Mouse (Mus musculus) lung, embryonic 15.5 days (tissue): Measurements from ENCODE around the gene Selp. TPM values are rescaled to one million over a fixed set of nuclear protein-coding genes. Genes with fewer than 3 reads are reported as not detected.

Experiments
- ATAC-seq: fragments of 200-750 bp; cut with Nextera tagmentation; 2 replicates; pipeline ENCODE4 v1.8.0; 2017; ENCODE audit warnings: moderate number of reproducible peaks, borderline replicate concordance; ENCODE audit not compliant: low FRiP score, low TSS enrichment; ENCODE audit errors: extremely low read depth
- H3K27ac ChIP-seq: fragments of 300-500 bp; sonication (generic); 2 replicates; pipeline ENCODE4 v1.5.1; 2015; ENCODE audit warnings: moderate library complexity, mild to moderate bottlenecking, inconsistent platforms
- H3K27me3 ChIP-seq: fragments of 300-500 bp; sonication (generic); 2 replicates; pipeline ENCODE4 v1.6.1; 2015; ENCODE audit warnings: inconsistent platforms
- H3K36me3 ChIP-seq: fragments of 300-500 bp; sonication (generic); 2 replicates; pipeline ENCODE4 v1.6.1; 2015; ENCODE audit warnings: inconsistent platforms
- H3K4me1 ChIP-seq: fragments of 300-500 bp; sonication (generic); 2 replicates; pipeline ENCODE4 v1.6.1; 2015; ENCODE audit warnings: inconsistent platforms
- H3K4me2 ChIP-seq: fragments of 300-500 bp; sonication (generic); 2 replicates; pipeline ENCODE4 v1.6.1; 2015; ENCODE audit warnings: inconsistent platforms, mild to moderate bottlenecking, moderate library complexity
- H3K4me3 ChIP-seq: fragments of 300-500 bp; sonication (generic); 2 replicates; pipeline ENCODE4 v1.5.1; 2015; ENCODE audit warnings: mild to moderate bottlenecking, inconsistent platforms
- H3K9ac ChIP-seq: fragments of 300-500 bp; sonication (generic); 2 replicates; pipeline ENCODE4 v1.6.1; 2015; ENCODE audit warnings: inconsistent platforms
- H3K9me3 ChIP-seq: fragments of 300-500 bp; sonication (generic); 2 replicates; pipeline ENCODE4 v1.6.1; 2016; ENCODE audit warnings: inconsistent platforms
- WGBS: fragments of 180-500 bp; shearing (Covaris S2); methylation state at CpG from one replicate; pipeline ENCODE4 v1.1.7; 2015; 5-methylcytosine and 5-hydroxymethylcytosine counted together
- polyA plus RNA-seq: library from polyadenylated mRNA; unstranded; fragments of >200 nt; fragmentation: Nextera tagmentation; extraction: Ambion mirVana; gene quantifications from 2 replicates; pipeline ENCODE4 v1.2.1, GENCODE M21; 2015

Gene Selp
- polyA plus RNA-seq: 0.06 and 0.37 TPM in 2 replicates

DNA sequence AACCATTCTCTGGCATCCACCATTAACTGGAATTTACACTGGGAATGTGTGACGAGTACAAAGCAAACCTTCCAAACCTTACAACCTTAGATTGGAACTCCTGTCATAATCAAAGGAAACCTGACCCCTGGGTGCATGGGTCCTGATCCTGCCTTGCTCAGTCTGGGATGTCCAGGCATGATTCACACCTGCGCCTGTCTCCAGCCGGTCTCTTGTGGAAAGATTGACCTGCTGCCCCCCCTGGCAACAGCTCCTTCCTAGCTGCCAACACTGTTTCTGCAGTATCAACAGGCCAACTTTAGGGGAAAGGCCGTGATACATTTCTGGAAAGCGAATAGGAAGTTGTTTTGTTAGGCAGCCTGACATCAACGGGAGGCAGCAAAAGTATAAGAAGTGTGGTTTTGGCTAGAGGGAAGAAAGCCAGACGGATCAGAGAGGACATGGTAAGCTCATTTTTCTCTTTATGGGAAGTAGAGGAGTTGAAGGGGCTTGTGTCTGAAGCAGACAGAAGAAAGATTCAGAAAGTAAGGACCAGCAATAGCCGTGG is at the start of gene Selp:
TSS of gene Selp (plus strand) at position 318 of the 547 bp plus-strand sequence.
- no peaks in the 10 kb centered on the region for H3K9me3 ChIP-seq
- no peak within 1 kb of the TSS for H3K9ac ChIP-seq
- H3K4me1 ChIP-seq: no peaks in the 10 kb centered on the region
- no peaks in the 10 kb centered on the region for H3K27me3 ChIP-seq
- WGBS: 35% methylated on average over 8 of the region's 8 CpGs
- no peaks in the 10 kb centered on the region for H3K36me3 ChIP-seq
- no peak for ATAC-seq
- H3K4me3 ChIP-seq: no peak within 1 kb of the TSS
- H3K4me2 ChIP-seq: no peak within 1 kb of the TSS
- H3K27ac ChIP-seq: no peak within 1 kb of the TSS

DNA sequence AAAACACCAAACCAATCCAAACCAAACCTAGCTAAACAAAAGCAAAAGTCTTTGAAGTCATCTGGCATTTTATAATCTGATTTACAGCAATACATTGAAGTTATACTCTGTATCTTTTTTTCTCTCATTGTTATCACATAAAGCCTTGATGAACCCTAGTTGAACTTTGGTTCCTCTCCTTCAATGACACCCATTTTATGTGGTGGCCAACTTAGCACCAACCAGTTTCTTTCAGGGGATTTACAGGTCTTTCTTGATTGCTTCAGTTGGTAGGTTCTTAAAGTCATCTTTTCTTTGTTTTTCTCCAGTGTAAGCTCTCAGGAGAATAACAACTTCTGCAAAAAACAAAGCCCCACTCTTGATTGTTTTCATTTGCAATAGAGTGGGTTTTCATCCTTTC is 45.8 kb upstream of the Selp start:
- H3K4me2 ChIP-seq: no peak overlapping the region
- no peaks in the 10 kb centered on the region for H3K4me1 ChIP-seq
- no peaks in the 10 kb centered on the region for H3K36me3 ChIP-seq
- no peaks in the 10 kb centered on the region for H3K27me3 ChIP-seq
- no peaks in the 10 kb centered on the region for H3K9me3 ChIP-seq
- H3K27ac ChIP-seq: no peak overlapping the region
- no peak overlapping the region for H3K4me3 ChIP-seq
- ATAC-seq: no peak
- H3K9ac ChIP-seq: no peak overlapping the region

DNA sequence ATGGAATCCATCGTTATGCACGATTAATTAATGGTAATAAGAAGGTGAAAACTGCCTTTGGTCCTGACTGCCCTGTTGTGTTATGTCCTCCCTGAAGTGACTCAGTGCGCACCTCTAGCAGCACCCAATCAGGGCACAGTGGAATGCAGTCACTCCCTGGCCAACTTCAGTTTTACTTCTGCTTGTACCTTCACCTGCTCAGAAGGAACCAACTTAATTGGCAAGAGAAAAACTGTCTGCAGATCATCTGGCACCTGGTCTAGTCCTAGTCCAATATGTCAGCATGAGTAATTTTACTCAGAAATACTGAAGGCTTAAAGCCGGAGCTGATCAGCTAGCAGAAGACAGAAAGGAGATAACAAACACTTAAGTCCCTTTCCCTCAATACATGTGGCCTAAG is 44.6 kb upstream of the Selp start:
- 79% methylated on average over 4 of the region's 4 CpGs for WGBS
- Histone ChIP-seq H3K27me3 (no peaks in the 10 kb centered on the region), H3K4me2 (no peak overlapping the region), H3K4me1 (no peaks in the 10 kb centered on the region), H3K9me3 (no peaks in the 10 kb centered on the region), H3K36me3 (no peaks in the 10 kb centered on the region), H3K9ac (no peak overlapping the region), H3K4me3 (no peak overlapping the region), H3K27ac (no peak overlapping the region)
- ATAC-seq: no peak

DNA sequence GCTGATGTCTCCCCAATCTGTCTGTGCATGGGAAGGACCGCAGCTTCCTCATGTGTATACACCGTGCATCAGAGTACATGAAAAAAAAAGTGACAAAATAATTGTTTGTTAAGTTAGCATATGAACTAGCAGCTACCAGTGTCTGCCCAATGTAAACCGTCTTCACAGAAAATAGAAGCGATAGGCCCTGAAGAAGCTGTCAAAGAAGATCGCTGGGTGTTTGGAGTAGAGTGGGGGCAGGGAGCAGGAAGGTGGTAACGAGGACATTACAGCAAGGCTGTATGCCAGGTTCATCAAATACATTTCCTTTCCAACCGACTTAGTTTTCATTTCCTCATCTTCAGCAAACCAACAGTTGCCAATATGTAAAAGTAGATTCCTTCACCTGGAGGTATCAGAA is 44.0 kb upstream of the Selp start:
- no peaks in the 10 kb centered on the region for H3K27me3 ChIP-seq
- WGBS: 74% methylated on average over 7 of the region's 7 CpGs
- no peaks in the 10 kb centered on the region for H3K36me3 ChIP-seq
- no peak overlapping the region for H3K27ac ChIP-seq
- H3K4me2 ChIP-seq: no peak overlapping the region
- H3K4me3 ChIP-seq: no peak overlapping the region
- H3K4me1 ChIP-seq: no peaks in the 10 kb centered on the region
- H3K9me3 ChIP-seq: no peaks in the 10 kb centered on the region
- H3K9ac ChIP-seq: no peak overlapping the region
- no peak for ATAC-seq

DNA sequence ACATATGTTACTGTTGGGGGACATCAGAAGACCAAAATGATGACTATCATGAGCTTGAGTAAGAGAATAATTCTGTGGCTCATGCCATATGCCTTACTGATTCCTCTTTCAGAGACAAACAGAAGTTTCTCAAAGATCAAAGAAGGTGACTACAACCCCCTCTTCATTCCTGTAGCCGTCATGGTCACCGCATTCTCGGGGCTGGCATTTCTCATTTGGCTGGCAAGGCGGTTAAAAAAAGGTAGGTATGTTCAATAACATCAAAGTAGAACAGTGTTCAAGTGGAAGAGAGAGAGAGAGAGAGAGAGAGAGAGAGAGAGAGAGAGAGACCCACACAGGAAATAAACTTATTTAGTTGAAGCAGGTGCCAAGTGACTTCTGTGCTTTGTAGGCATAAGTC is 43.1 kb upstream of the Selp start:
- Histone ChIP-seq H3K4me1 (no peaks in the 10 kb centered on the region), H3K4me3 (no peak overlapping the region), H3K9me3 (no peaks in the 10 kb centered on the region), H3K27ac (no peak overlapping the region), H3K4me2 (no peak overlapping the region), H3K27me3 (no peaks in the 10 kb centered on the region), H3K36me3 (no peaks in the 10 kb centered on the region), H3K9ac (no peak overlapping the region)
- 81% methylated on average over 4 of the region's 4 CpGs for WGBS
- no peak for ATAC-seq

DNA sequence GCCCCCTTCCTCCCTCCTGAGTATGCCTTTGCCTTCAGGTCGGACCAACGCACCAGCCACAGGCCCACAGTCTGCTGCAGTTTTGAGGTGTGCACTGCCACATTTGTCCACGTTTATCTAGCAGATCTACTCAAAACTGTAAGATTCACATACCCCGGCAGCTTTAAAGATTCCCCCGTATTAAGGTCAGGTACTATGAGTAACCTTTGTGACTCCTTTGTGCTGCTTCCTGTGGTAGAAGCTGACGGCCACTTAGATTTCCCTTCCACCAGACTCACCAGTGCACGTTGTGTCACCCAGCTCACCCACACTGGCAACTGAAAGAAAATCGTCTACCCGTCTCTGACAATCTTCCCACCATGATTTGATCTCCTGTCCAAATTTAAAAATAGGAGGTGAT is 42.0 kb upstream of the Selp start:
- no peak for ATAC-seq
- no peak overlapping the region for H3K4me2 ChIP-seq
- no peak overlapping the region for H3K9ac ChIP-seq
- H3K36me3 ChIP-seq: no peaks in the 10 kb centered on the region
- no peak overlapping the region for H3K27ac ChIP-seq
- WGBS: 78% methylated on average over 9 of the region's 9 CpGs
- H3K4me1 ChIP-seq: no peaks in the 10 kb centered on the region
- H3K4me3 ChIP-seq: no peak overlapping the region
- no peaks in the 10 kb centered on the region for H3K27me3 ChIP-seq
- no peaks in the 10 kb centered on the region for H3K9me3 ChIP-seq

DNA sequence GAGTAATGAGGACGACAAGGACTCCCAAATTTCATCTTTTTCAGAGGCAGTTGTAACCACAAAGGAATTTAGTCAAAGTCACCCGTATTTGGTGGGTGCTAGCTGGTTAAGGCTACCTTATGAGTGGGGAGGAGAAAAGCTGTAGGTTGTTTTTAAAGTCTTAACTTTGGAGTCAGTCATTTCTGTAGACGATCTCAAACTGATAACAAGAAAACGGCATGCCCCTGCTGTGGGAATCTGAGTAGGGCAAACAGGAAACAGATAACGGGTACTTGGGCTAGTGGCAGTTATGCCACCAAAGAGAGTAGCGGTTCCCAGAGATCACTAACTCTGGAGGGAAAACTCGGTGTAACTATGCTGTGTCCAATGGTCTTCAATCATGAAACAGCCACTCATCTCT is 41.3 kb upstream of the Selp start:
- WGBS: 70% methylated on average over 7 of the region's 7 CpGs
- no peak overlapping the region for H3K4me2 ChIP-seq
- no peak overlapping the region for H3K4me3 ChIP-seq
- no peaks in the 10 kb centered on the region for H3K36me3 ChIP-seq
- no peaks in the 10 kb centered on the region for H3K9me3 ChIP-seq
- no peaks in the 10 kb centered on the region for H3K4me1 ChIP-seq
- no peaks in the 10 kb centered on the region for H3K27me3 ChIP-seq
- no peak overlapping the region for H3K27ac ChIP-seq
- no peak overlapping the region for H3K9ac ChIP-seq
- ATAC-seq: no peak

DNA sequence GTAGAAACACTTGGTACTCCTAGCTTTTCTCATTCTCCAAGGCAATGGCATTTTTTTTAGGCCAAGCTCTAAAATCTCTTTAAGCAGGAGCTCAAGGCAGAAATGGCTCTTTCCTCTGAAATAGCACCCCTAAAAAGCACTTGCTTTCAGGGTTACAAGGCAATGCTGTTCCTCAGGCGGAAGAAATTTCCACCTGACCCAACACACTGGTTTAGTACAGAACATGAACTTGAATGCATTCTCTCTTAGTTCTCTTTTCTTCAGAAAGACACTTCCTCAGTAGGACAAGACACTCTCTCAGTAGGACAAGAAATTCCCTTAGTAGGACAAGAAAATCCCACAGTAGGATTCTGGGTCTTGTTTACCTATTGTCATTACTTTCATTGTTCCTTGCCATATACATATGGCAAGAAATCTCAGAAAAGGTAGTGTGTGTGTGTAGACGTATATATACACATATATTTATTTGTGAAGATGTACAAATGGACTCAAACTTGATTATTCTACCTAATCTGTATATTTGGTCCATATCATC is 40.4 kb upstream of the Selp start:
- Histone ChIP-seq H3K4me2 (no peak overlapping the region), H3K27me3 (no peaks in the 10 kb centered on the region), H3K36me3 (no peaks in the 10 kb centered on the region), H3K4me1 (no peaks in the 10 kb centered on the region), H3K9me3 (no peaks in the 10 kb centered on the region), H3K4me3 (no peak overlapping the region), H3K9ac (no peak overlapping the region), H3K27ac (no peak overlapping the region)
- no peak for ATAC-seq
- WGBS: 82% methylated on average over 2 of the region's 2 CpGs

DNA sequence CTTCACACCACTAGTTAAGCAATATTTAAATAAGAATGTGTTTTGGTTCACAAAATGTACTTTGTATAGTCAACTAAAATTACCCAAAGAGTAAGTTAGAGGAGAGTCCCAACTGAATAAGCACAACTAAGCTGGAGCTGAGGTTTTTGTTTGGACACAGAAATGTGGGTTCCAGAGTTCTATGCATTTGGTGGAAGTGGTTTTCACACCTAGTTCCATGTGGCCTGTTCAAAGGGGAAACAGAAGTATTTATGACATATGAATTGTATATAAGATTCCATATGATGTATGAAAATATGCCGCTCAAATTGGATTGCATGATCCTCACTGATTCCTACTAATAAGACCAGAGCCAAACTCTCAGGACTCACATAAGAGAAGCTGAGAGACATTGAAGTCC is 39.6 kb upstream of the Selp start:
- Histone ChIP-seq H3K9me3 (no peaks in the 10 kb centered on the region), H3K27ac (no peak overlapping the region), H3K36me3 (no peaks in the 10 kb centered on the region), H3K4me3 (no peak overlapping the region), H3K27me3 (no peaks in the 10 kb centered on the region), H3K9ac (no peak overlapping the region), H3K4me1 (no peaks in the 10 kb centered on the region), H3K4me2 (no peak overlapping the region)
- WGBS: 95% methylated on average over 1 of the region's 1 CpGs
- ATAC-seq: no peak

DNA sequence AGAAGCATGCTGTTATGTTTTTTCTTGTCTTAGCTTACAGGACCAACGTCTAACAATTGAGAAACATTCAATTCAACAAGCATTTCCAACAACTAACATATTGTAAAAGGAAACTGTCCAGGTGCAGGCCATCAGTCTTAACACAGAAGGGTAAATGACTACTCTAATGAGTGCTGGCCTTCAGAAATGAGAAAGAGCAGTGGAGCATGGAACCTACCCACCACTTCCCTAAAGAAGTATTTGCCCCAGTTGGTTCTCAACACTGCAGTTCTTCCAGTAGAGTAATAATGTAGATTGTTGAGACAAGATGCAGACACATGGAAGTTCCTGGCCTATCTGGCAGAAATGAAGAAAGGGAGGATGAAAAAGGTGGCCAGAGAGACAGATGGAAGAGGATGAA is 38.6 kb upstream of the Selp start:
- H3K27me3 ChIP-seq: no peaks in the 10 kb centered on the region
- no peak overlapping the region for H3K27ac ChIP-seq
- H3K4me2 ChIP-seq: no peak overlapping the region
- no peak overlapping the region for H3K4me3 ChIP-seq
- ATAC-seq: no peak
- no peaks in the 10 kb centered on the region for H3K9me3 ChIP-seq
- H3K36me3 ChIP-seq: no peaks in the 10 kb centered on the region
- no peaks in the 10 kb centered on the region for H3K4me1 ChIP-seq
- no peak overlapping the region for H3K9ac ChIP-seq
- 39% methylated on average over 1 of the region's 1 CpGs for WGBS

DNA sequence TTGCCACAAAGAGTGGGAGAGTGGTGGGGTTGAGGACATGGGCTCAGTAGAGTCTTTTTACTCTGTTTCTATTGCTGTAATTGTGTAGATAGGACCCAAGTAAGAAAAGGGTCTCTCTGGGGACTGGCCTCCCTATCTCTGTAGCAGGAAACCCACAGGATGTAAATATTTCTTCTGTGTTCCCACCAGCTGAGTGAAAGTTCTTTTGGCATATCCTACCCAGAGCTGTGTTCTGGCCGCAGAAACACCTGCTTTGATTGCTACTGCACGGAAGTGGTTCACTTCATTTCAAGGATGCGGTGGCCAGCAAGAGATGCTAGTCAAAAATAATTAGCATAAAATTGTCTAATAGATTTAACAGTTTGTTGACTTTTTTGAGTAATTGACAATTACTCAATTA is 38.0 kb upstream of the Selp start:
- Histone ChIP-seq H3K4me2 (no peak overlapping the region), H3K9ac (no peak overlapping the region), H3K27me3 (no peaks in the 10 kb centered on the region), H3K9me3 (no peaks in the 10 kb centered on the region), H3K36me3 (no peaks in the 10 kb centered on the region), H3K4me3 (no peak overlapping the region), H3K4me1 (no peaks in the 10 kb centered on the region), H3K27ac (no peak overlapping the region)
- WGBS: 71% methylated on average over 3 of the region's 3 CpGs
- ATAC-seq: no peak

DNA sequence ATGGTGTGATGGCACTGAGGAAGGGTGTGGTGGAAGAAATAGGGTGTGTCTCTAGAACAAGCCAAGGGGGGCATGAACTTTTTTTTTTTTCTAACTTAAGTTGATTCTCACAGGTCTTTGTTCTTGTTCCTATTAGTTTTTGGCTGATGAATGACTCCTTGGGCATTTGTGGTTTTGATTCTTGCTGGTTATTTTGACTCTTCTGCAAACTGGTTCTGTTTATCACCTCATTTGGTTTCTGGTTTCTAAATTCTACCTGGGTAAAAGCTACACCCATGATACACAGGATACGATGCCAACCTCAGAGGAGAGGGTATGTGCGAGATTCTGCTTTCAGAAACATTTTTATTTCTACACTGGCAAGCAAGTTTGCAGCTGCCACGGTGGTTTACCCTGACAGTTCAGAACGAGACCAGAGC is 36.7 kb upstream of the Selp start:
- ATAC-seq: no peak
- H3K9me3 ChIP-seq: no peaks in the 10 kb centered on the region
- H3K4me3 ChIP-seq: no peak overlapping the region
- no peak overlapping the region for H3K4me2 ChIP-seq
- H3K36me3 ChIP-seq: no peaks in the 10 kb centered on the region
- WGBS: 79% methylated on average over 4 of the region's 4 CpGs
- H3K27me3 ChIP-seq: no peaks in the 10 kb centered on the region
- no peak overlapping the region for H3K9ac ChIP-seq
- no peaks in the 10 kb centered on the region for H3K4me1 ChIP-seq
- H3K27ac ChIP-seq: no peak overlapping the region

DNA sequence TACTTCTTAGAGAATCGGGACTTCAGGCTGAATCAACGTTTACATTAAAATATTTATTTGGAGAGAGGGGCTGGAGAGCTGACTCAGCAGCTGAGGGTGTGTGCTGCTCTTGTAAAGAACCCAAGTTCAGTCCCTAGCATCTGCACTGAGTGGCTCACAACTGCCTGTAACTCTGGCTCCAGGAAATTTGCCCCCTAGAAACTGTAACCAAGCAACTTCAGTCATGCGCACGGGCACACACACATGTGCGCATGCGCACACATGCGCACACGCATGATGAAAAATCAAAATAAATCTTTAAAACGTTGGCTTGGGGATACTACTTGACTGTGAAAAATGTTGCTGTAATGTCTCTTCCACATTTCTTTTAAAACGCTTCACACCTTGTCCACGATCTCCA is 36.0 kb upstream of the Selp start:
- Histone ChIP-seq H3K27me3 (no peaks in the 10 kb centered on the region), H3K4me1 (no peaks in the 10 kb centered on the region), H3K9ac (no peak overlapping the region), H3K36me3 (no peaks in the 10 kb centered on the region), H3K9me3 (no peaks in the 10 kb centered on the region), H3K27ac (no peak overlapping the region), H3K4me3 (no peak overlapping the region), H3K4me2 (no peak overlapping the region)
- no peak for ATAC-seq
- 71% methylated on average over 11 of the region's 11 CpGs for WGBS
